Mouse (Mus musculus): ENCODE measurements around the gene Tcp10b.
"Not testable (repeated sequence)": the region's sequence is repeated elsewhere in the genome, so short reads cannot be mapped to it uniquely, and the experiment has no call there.

Gene Tcp10b

DNA sequence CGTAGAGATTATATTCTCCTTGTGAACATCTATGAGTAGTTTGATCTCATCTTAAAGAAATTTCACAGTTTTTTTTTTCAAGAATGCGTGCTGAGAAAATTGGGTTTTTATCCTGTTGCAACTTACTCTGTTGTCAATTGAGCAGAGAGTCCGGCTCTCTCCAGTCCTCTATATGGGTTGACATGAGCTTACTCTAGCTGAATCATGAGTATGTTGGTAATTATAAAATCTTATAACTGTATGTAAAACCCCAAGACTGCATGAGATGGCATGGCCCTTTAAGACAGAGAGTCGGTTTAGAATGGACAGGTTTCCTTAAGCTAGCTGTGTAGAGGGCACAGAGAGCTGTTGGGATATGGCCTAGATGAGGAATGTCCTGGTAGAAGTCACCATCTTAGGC is at the start of gene Tcp10b:
TSS of gene Tcp10b (plus strand) at position 301 of the 400 bp plus-strand sequence.
- not testable (repeated sequence) for DNase-seq (ENCODE audit: low spot score in 2 of 2)

DNA sequence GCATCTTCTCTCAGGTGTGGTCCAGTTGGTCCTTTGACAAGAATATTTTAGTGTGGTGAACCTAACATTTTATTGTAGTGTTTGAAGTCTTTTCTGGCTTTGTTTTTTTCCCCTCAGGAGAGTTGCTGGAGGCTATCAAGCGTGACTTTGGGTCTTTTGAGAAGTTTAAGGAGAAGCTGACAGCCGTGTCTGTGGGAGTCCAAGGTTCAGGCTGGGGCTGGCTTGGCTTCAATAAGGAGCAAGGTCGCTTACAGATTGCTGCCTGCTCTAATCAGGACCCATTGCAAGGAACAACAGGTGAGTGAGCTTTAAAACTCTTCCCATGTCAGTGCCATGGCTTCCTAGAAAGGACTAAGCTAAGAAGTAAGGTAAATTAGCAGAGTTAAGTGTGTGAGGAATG is 47.6 kb upstream of the Tcp10b start:
- DNase-seq (ENCODE audit: low spot score in 2 of 2): no peak

DNA sequence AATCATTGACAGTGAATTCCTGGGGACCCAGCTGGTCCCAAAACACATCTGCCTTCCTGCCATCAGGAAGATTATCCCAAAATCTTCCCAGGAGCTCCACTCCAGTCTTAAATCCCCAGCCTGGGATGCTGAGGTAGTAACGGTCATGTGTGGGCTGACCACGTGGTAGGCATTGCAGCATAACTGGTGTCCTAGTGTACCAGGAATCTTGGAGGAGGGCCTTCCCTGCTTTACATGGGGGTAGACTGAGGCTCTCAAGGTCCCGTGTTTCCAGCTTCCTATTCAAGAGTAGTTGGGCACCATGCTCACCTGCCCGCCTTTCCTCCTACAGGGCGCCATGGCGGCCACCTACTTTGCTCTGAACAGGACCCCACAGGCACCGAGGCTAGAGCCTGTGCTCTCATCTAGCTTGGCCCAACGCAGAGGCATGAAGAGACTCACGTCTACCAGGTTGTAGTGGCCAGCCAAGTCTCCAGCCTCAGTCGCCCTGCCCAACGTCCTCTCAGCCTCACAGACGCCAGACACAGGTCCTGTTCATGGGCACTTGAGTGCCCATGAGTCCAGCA is 24.2 kb upstream of the Tcp10b start:
- not testable (repeated sequence) for DNase-seq (ENCODE audit: low spot score in 2 of 2)

DNA sequence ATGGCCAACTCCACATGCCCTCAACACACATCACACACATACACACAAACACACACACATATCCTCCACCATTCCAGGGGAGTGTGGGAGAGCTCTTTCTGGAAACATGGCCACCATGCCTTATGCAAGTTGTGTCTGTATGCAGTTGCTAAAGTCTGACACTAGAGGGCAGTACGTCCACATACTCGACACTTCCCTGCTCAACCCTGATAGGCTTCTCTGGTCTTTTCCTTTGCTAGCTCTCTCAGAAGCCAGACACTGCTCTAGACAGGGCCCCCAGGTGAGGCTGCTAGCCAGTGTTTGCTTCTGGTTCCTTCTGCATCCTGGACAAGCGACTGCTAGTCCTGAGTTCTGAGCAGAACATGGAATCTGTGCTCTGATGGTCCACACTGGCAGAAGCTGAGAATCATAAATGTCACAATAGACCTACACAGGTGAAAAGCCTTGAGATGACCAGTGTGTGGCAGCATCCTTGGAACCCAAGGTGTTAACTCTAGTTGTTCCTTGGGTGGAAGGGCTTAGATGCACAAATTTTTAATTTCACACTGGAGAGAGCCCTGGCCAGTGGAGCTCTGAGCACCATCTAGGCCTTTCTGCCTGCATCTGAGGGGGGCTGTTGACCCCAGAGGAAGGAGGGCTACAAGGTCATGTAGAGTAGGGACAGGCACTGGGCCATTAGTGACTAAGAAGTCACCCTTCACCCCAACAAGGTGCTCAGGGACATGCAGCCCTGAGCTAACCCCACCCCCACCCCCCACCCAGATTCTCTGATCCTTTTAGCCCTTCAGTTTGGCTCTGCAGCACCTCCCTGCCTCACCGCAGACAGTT is 16.8 kb upstream of the Tcp10b start:
- peak; percentile 38 to 74 for DNase-seq (ENCODE audit: low spot score in 2 of 2)

DNA sequence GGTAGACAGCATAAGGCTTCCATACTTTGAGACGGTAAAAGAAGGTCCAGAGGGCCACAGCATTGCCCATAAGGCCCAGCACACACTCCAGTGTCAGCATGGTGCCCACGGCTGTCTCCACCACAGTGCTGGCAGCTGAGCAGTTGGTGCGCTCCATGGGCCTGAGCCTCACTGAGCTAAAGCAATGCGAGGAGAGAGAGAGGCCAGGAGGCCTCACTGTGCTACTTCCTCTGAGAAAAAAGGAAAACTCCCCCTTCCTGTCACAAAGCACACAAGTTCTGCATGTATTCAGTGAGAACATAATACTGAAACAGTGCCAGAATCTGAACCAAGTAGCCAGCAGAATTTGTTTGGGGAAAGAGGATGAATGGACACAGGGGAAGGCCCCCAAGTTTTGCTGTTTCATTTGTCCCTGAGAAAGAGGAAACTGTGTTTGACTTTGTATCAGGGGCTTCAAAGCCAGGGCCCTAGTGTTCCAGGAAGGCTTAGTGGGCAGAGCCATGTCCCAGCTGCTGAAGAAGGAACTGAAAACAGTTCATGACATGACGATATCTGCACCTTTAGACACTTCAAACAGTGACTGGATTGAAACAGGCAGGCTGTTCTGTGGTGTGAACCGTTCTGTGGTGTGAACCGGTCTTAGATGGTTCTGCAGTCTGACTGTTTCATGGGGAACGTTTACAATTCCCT is 8.6 kb upstream of the Tcp10b start, which contains the start of gene Gpr31b:
TSS of gene Gpr31b (minus strand) at position 173 of the 690 bp plus-strand sequence.
- DNase-seq (ENCODE audit: low spot score in 2 of 2): not testable (repeated sequence)

DNA sequence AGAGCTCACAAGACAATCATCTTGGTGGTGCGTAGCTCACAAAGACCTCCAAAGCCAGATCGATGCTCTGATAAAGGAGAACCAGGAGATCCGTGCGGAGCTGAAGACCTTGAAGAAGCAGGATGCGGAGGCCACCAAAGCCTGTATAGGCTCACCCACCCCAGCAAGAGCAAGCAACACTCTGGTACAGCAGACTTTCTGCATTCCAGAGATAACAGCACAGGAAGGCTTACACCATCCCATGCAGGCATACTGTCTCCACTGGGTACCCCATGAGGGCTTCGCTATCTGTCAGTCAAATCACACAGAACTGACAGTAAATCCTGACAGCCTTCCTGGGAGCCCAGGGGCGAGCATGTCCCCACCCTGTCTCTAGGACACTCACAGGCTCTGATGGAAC is 2.0 kb downstream of the Tcp10b start:
- not testable (repeated sequence) for DNase-seq (ENCODE audit: low spot score in 2 of 2)

DNA sequence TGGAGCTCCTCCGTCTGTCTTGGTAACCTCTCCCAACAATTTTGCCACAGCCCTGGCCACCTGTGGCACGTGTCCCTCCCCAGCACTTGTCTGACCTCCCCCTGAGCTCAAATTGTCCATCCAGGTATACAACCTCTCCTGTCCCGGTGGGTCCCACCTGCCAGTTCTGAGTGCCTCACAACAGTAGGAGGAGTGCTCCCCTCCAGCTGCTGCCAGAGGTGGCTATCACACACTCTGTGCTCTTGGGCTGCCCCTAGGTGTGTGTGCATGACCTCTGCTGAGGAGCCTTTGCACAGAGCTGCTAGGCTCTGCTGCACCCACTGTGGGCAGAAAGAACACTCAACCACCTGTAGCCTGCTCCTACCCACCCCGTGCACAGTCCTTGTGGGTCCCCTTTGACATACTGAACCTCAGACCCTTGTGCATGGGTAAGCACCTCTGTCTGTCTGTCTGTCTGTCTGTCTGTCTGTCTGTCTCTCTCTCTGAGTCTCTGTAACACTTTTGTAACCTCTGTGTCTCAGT is 7.0 kb downstream of the Tcp10b start:
- not testable (repeated sequence) for DNase-seq (ENCODE audit: low spot score in 2 of 2)

DNA sequence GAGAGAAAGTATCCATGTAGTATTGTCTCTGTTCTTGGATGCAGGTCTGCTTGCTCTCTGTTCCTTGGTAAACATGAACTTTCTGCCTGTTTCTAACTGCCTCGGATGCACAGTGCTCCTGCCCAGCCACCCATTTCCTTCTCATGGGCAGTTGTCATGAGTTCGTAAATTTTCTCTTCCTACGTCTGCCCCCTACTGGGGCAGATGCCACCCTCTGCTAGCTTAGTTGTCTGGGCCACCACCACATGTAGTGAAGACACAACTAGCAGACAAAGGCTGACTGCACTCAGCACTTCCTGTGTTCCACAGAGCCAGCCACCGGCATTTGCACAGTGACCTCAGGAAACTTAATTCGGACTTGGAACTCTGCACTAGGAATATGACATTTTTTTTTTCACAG is 8.3 kb downstream of the Tcp10b start:
- DNase-seq (ENCODE audit: low spot score in 2 of 2): not testable (repeated sequence)

DNA sequence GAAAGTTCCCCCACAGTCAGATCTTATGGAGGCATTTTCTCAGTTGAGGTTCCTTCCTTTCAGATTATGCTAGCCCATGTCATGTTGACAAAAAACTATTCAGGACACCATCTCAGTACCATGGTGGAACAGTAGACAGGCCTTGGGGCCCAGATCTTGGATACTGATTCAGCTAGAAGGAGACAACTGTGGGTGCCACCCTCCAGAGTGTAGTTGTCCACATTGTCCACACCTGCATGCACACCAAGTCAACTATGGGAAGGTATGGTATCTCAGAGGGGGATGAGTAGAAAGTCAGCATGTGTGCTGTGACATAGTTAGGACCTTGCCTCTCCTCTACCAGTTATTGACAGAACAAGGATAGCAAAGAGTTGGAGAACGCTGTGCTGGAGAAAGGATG is 30.6 kb downstream of the Tcp10b start:
- not testable (repeated sequence) for DNase-seq (ENCODE audit: low spot score in 2 of 2)

DNA sequence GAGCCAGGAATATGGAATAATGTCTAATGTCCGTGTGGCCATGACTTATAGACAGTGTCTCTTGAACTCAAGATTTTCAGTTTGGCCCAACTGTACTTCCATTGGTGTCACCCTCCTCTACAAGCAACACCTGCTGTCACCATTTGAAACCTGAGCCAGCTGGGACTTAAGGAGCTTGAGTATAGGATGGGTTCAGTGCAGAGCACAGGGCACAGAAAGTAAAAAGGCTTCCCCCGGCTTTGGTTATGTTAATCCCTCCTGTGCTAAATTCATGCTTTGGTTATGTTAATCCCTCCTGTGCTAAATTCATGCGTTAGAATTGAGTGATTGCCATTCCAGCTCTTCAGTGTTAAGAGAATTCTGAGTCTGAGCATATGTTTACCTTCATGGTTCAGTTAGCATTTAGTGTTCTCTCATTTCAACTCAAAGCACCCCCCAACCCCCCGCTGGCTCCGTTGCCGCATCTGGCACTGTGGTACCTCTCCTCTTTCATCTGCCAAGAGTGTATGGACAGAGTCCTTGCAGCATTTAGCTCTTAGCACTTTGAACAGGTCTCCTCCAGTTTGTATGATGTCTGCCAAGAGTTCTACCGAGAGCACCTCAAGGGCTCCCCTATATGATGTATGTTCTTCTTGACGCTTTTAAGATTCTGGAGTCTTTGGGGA is 31.3 kb downstream of the Tcp10b start:
- DNase-seq (ENCODE audit: low spot score in 2 of 2): not testable (repeated sequence)

DNA sequence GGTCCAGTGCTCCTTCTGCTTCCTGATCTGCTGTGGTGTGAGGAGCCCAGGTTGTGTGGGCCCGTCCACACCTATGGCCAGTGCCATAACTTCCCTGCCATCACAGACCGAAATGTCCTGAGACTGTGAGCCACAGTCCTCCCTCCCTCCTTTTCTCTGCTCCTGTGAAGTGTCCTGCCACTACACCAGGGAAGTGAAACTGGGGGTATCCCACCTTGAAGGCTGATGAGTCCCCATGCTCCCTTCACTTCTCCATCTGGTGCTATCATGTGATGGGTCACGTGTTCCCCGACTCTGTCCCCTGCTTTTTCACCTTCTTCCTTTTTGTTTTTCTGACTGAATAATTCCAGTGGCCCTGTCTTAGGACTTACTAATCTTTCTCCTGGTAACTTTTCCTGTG is 32.1 kb downstream of the Tcp10b start:
- DNase-seq (ENCODE audit: low spot score in 2 of 2): not testable (repeated sequence)

DNA sequence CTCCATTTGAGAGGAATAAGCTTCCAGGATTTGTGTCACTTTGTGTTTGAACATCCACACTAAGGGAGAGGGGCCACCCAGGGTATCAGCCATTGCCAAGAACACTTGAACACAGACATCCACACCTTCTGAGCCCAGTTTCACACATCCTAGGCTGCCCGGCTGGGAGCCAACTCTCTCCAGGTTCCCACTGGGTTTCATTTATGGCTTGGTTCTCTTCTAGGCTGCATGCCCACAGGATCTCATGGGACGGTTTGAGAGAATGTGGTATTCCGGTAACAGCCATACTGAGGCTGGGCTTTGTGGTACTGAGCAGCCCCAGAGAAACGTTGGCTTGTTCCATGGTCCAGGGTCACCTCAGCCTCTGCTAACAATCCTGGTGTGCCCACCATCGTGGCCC is 45.7 kb downstream of the Tcp10b start:
- peak in 1 of 2 experiments; percentile 36 for DNase-seq (ENCODE audit: low spot score in 2 of 2)

DNA sequence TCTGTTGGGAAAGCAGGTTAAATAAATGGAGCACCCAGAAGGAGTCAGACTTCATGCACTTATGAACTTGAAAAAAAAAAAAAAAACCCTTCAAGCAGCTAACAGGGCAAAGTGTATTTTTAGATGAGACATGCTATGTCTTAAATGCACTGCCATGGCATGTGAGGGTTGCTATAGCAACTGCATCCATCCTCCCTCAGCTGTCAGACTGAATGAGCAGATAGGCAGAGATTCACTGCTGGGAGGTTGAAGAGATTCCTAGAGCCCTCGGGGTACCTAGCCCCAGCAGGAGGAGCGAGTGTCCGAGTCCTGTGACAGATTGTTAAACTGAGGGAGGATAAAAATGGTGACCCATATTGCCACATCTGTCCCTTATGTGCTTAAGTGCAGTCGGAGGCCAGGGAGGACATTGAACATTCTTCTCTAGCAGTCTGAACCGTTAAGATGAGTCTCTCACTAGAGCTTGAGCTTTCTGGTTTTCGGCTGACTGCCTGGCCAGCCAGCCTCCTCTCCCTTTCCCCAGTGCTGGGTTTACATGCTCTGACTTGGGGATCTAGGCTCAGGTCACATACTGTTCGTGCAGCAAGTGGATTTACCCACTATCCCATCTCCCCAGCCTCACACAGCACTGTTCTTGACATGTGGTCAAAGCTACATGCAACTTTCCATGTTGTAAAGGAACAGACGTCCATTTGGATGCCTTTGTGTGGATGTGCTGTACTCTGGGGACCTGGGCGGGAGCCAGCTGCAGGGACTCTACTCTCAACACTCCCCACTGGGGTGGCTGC is 51.8 kb downstream of the Tcp10b start:
- DNase-seq (ENCODE audit: low spot score in 2 of 2): not testable (repeated sequence)

DNA sequence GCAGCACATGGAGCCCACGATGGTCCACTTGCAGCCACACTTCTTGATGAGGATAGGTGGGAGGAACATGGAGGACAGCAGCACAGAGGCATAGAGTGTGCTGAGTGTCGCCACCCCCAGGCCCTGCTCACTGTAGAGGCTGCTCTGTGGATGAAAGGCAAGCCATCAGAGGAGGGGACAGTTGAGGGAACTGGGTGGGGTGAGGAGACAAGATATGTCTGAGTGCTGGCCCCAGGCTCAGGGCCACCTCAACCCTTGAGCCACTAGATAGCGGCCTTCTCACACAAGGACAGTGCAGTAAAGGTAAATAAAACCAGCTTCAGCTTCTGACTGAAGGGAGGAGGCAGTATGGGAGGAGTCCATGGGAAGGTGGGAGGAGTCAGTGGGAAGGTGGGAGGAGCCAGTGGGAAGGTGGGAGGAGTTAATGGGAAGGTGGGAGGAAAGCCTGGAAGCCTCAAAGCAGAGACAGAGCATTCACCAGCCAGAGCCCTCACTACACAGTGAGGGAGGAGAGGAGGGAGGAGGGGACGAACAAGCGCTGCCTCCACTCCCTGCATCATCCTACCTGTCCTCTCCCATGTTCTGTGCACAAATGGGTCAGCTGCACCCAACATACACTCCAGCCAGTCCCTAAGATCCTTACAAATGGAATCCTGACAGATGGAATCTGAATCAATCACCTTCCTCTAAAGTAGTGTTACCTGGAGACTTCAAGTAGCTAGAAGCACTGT is 62.6 kb downstream of the Tcp10b start:
- not testable (repeated sequence) for DNase-seq (ENCODE audit: low spot score in 2 of 2)

DNA sequence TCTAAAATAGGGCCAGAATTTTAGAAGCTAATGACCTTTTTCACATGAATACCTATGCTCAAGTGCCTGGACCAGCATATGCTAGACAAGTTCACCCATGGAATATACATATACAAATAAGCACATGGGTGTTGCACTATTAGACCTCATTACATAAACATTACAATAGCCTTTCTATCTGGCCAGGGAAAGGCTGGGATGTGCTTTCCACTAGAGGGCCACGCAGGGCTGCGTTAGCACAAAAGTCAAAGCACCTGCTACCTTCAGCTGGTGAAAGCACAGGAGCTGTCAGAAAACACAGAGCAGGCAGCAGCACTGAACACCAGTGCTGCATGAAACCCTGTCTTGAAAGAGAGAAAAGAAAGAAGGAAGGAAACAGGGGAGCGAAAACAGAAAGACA is 63.3 kb downstream of the Tcp10b start:
- DNase-seq (ENCODE audit: low spot score in 2 of 2): not testable (repeated sequence)

DNA sequence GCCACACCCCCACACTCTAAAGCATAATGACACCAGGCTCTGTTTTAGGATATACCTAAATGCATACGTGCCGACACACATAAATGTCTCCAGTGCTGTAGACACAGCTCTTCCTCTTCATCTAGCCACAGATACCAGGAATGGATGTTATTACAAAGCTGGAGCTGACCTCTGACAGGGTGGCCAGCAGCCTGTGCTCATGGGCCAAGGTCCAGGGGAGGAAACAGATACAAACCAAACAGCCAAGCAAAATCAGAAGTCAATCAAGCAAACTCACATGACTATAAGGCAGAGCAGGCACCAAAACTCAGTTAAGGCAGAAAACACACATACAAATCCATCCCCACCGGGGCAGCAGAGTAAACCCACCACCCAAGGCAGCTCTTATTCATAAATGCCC is 68.4 kb downstream of the Tcp10b start:
- not testable (repeated sequence) for DNase-seq (ENCODE audit: low spot score in 2 of 2)

DNA sequence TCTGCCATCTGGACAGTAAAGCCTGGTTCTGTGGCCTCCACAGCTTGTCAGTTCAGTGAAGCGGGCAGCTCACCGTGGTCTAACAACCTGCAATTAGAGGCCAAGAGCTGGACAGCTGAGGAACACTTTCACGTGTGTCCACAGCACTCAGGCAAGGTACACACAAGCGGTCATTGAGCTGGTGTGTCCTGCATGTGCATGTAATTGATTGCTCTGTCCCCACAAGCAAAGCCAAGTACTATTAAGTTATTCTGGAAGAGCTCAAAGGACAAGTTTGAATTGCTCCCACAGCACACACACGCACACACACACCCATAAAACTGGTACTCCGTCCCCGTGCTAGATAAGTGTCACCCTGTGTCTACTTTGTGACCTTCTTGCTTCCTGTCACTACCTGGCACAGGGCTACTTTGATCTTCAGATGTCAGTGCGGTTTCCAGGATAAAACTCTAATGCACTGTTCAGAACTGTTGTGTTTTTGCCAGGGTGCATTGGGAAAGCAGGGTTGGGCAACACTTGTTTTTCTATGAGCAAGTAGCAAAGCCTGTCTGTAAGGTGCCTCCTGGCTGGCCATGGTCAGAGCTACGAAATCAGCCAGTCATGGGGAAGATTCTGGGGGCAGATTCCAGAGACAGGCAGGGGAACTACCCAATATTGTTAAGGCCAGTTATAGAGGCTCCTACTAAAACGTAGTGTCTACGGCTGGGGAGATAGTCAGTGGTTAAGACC is 69.0 kb downstream of the Tcp10b start:
- DNase-seq (ENCODE audit: low spot score in 2 of 2): not testable (repeated sequence)

DNA sequence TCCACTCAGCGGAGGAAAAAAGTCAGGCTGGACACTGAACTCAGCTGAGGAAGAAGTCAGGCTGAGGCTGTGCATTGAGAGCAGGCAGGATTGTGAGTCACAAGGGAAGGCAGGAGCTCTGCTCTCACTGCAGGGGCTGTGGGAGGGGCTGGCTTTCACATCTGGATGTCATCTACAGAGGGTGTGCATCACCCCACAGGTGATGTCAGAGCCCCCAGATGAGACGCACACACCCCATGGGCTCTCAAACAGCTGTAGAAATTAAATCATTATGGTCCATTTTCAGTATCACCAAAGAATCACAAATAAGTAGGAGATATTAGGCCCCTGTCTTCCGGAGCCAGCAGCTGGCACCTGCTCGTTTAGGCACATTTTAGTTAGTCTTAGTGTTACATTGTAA is 70.8 kb downstream of the Tcp10b start, which contains the start of gene Unc93a:
TSS of gene Unc93a (minus strand) at position 101 of the 400 bp plus-strand sequence.
- not testable (repeated sequence) for DNase-seq (ENCODE audit: low spot score in 2 of 2)

All from left cerebral cortex, adult 9 months (tissue).